Mouse (Mus musculus) T-helper 2 cell (primary cell): ENCODE results near the gene Hadha.

ENCODE experiments used
- in situ Hi-C: fragments of 300-600 bp; cut with MboI, MseI; formaldehyde crosslinking; loops from one replicate; pipeline ENCODE4 v1.15.1; 2025; ENCODE audit warnings: high pct_unique_total_duplicates

The Hadha gene

GRCm38 (mm10) chr5:30113881-30114760 is 40.8 kb downstream of the Hadha start:
- in situ Hi-C loops = no loop called here

DNA sequence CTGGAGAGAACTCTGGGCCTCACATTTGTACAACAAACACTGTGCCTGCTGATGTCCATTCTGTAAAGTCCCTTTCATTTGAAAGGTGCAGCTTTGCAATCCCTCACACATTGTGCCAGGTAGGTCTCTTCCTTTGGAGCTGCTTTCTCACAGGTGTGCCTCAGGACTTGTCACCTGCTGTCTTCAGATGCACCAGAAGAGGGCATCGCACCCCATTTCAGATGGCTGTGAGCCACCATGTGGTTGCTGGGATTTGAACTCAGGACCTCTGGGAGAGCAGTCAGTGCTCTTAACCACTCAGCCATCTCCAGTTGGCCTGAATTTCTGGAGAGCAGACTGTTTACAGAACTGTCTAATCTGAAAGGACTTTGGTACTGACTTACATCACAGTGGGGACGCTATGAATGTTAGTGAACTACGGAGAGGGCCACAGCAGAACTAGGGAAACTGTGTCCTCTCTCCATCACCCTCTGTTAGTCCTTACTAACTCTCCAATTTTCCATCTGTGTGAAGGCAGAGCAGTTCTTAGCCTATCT is 42.4 kb downstream of the Hadha start:
- in situ Hi-C loops = no loop called here

GRCm38 (mm10) chr5:30111771-30112170 is 43.2 kb downstream of the Hadha start:
- in situ Hi-C loops = no loop called here

GRCm38 (mm10) chr5:30111126-30111525 is 43.8 kb downstream of the Hadha start:
- in situ Hi-C loops = no loop called here

GRCm38 (mm10) chr5:30110371-30111060 is 44.4 kb downstream of the Hadha start:
- in situ Hi-C loops = no loop called here

GRCm38 (mm10) chr5:30109899-30110298 is 45.1 kb downstream of the Hadha start:
- in situ Hi-C loops = no loop called here

- in situ Hi-C loops = no loop called here
Measured at GRCm38 (mm10) chr5:30108233-30108632, 46.7 kb downstream of the Hadha start.

GRCm38 (mm10) chr5:30107611-30108041 is 47.3 kb downstream of the Hadha start:
- in situ Hi-C loops = no loop called here

GRCm38 (mm10) chr5:30107186-30107585 is 47.8 kb downstream of the Hadha start:
- in situ Hi-C loops = no loop called here

- in situ Hi-C loops = no loop called here
Measured at GRCm38 (mm10) chr5:30106756-30107155, 48.2 kb downstream of the Hadha start.

- in situ Hi-C loops = no loop called here
Measured at GRCm38 (mm10) chr5:30105668-30106300, 49.2 kb downstream of the Hadha start, which contains the start of gene 3110082J24Rik. Gene 3110082J24Rik, minus strand, starts transcription at chr5:30106086.

DNA sequence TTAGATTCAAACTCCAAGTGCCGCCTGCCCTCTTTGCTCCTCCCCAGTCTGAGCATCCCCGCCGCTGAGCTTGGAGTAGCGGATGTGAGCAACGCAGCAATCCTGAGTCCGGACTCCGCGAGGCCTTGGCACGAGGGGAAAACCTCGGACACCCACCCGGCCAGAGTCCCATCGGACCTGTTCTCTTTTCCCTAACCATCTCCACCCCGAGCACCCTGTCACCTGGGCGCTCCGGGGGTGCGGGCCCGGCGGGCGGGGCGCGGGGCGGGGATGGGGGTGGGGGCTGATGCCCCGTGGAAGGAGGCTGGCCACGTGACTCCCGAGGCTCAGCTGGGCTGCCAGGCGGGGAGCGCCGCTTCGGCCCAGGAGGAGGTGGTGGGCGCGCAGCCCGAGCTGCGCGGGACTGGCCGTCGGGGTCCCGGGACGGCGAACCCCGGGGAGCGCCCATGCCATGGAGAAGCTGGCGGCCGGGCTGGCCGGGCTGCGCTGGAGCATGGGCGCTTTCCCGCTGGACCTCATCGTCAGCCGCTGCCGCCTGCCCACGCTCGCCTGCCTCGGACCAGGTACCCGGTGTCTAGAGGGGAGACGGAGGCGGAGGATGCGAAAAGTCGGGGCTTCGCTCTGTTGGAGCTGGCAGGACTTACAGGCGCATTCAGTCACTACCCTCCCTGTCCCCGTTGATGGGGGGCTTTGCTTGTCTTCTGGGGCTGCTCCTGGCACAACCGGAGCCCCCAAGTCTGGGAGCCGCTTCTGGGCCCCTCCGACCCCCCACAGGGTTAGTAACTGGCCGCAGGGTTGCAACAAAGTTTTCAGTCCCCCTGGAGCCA is 49.9 kb downstream of the Hadha start, which contains the start of gene Garem2:
TSS of gene Garem2 (plus strand) at position 321 of the 827 bp plus-strand sequence.
- in situ Hi-C loops = no loop called here

DNA sequence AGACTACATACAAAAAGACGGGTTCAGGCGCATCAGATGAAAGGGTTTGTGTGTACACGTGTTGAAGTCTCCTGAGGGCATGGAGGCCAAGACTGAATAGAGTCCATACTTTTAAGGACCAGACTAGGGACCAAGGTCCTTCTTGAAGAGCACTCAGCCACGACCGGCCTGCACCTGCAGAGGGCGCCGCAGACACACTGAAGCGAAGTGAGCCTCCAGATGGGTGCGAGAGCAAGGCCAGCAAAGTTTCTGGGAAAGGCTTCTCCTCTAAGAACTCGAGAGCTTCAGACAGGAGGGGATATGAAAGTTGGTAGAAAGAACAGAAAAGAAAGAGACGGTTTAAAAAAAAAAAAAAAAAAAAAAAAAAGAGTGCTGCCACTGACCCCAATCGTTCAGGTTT is 50.6 kb downstream of the Hadha start:
- in situ Hi-C loops = no loop called here

GRCm38 (mm10) chr5:30103340-30103739 is 51.6 kb downstream of the Hadha start:
- in situ Hi-C loops = no loop called here

DNA sequence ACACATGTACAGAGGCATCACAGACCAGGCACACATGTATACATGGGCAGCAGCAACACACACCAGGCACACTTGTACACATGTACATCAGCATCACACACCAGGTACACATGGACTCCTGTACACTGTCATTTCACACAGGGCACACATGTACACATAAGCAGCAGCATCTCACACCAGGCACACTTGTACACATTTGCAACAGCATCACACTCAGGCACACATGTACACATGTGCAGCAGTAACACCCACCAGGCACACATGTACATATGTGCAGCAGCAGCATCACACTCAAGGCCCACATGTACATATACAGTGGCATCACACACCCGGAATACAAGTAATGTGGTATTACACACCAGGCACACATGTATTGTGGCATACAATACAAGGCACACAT is 56.7 kb downstream of the Hadha start:
- in situ Hi-C loops = no loop called here

DNA sequence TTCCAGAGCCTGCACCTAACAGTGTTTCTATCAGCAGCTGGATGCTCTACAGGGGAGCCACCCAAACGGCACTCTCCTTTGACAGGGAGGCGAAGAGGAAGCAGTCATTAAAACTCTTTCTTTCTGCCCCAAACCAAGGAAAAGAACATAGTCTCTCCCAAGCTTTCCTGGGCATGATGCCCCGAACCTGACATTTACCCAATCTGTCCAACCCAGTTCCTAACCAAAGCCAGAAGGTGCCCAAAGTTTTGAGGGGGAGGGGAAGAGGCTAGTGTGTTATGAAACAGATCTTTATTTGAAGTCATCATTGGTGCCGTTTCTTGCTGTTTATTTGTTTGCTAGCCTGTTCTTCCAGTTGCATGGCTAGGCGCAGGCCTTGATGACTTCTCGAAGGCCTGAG is 59.2 kb downstream of the Hadha start:
- in situ Hi-C loops = no loop called here

GRCm38 (mm10) chr5:30094399-30094798 is 60.6 kb downstream of the Hadha start:
- in situ Hi-C loops = no loop called here

DNA sequence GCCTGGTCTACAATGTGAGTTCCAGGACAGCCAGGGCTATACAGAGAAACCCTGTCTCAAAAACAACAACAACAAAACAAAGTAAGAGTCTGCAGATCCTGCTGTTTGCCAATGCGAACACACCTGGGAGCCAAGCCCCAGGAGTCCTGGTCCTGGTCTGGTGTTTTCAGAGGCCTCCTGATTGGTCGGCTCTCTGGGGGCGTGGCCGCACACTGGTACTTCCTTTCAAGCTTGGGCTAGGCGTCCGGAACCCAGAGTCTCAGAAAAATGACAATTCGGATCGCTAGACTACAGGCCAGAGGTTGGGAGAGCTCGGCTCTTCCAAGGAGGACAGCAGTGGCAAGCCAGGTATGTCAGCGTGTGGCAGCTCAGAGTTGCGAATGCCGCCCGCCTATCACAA is 62.3 kb downstream of the Hadha start:
- in situ Hi-C loops = no loop called here

- in situ Hi-C loops = no loop called here
Measured at GRCm38 (mm10) chr5:30072825-30073821, 81.8 kb downstream of the Hadha start, which contains the start of gene Tyms. Gene Tyms, minus strand, starts transcription at chr5:30073617.

- in situ Hi-C loops = no loop called here
Measured at GRCm38 (mm10) chr5:30072377-30072776, 82.6 kb downstream of the Hadha start.
